Comparison of ENCODE assay signal across 11 mouse cellular contexts in the genomic region with DNA sequence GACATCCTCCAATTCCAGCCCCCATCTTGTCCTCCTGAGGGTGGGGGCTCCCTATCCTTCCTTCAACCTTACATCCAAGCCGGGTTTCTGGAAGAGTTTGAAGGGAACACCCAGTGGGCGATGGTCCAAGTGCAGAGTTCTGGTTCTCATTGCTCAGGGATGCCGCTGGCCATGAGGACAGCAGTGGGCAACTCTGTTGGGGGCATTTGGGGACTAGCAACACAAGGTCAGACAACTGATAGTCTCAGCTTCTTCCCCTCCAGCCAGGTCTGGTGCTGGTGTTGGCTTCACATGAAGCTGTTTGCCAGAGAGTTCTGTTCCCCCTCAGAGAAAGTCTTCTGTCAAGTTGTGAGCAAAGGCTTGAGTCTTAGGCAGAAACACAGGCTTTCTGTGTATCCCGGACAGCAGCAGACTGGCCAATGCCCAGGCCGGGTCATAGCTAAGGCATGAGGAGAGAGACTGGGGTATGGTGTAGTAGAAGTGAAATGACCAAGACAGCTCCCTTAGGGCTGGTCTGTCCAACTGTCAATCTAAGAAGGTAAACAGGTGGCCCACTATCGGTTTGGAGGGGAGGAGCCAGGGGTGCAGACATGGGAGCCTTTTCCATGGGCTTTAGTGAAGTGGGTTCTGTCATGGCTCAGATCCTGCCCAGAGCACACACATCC. TPM values are rescaled to one million over a fixed set of nuclear protein-coding genes. Genes with fewer than 3 reads are reported as not detected.
DNase-seq lines count a peak whose midpoint lies in the region; ATAC-seq and TF ChIP-seq lines count a peak whose summit lies in the region.
"Had no signal": no experiment of that assay in that cellular context is flagged by ENCODE, and none has a peak within 500 bp of the region (broad histone marks: within the 10 kb centered on the region; RNA-seq: fewer than 3 reads in every experiment).

No protein-coding gene starts in this region.

- no peak overlapping the region for H3K27ac ChIP-seq in embryonic facial prominence, embryonic 13.5 days
- H3K27ac ChIP-seq in embryonic facial prominence, embryonic 10.5 days (replicated peaks), result no peak overlapping the region
- no peak overlapping the region for H3K27ac ChIP-seq in layer of hippocampus, adult 2 months
- H3K27ac ChIP-seq: hindbrain, embryonic 13.5 days had no signal

- H3K9ac ChIP-seq in embryonic facial prominence, embryonic 13.5 days, result no peak overlapping the region

- no peak for DNase-seq in embryonic facial prominence, embryonic 10.5 days (ENCODE audit: low spot score)
- DNase-seq in urinary bladder, postnatal 14 days (ENCODE audit: low spot score), result peak; percentile 65
- no peak for DNase-seq in urinary bladder, postnatal 4 days (ENCODE audit: low spot score in 2 of 2)
- DNase-seq in heart, postnatal 14 days, result peak; percentile 56 to 64
- no peak for DNase-seq in layer of hippocampus, adult 2 months (ENCODE audit: low spot score in 2 of 2)
- no peak for DNase-seq in ovary, postnatal 10 days (ENCODE audit: low spot score)
- DNase-seq: B cell, adult 2 months had no signal

- no peak for TF ChIP-seq CTCF in layer of hippocampus, adult 2 months (conservative IDR thresholded peaks at IDR 0.05)

- H3K4me2 ChIP-seq in embryonic facial prominence, embryonic 13.5 days, result peak overlapping the region; percentile 3; the same call in 1 of the 2 replicates

- no peak for ATAC-seq in embryonic facial prominence, embryonic 13.5 days (ENCODE audit: insufficient number of reproducible peaks, insufficient read depth, low FRiP score, low TSS enrichment, low read depth)
- no peak for ATAC-seq in erythroid progenitor cell, adult 5-6 weeks (replicated peaks; ENCODE audit: low FRiP score, poor library complexity, severe bottlenecking)

- H3K4me1 ChIP-seq in embryonic facial prominence, embryonic 13.5 days, result peaks cover 36% of the 10 kb centered on the region
- H3K4me1 ChIP-seq in embryonic facial prominence, embryonic 10.5 days, result peaks cover 42% of the 10 kb centered on the region

- intact Hi-C loops in heart, postnatal 14 days (cut with DNase I), result no loop called here

- no peaks in the 10 kb centered on the region for H3K9me3 ChIP-seq in embryonic facial prominence, embryonic 13.5 days
- H3K9me3 ChIP-seq in embryonic facial prominence, embryonic 10.5 days, result no peaks in the 10 kb centered on the region
- H3K9me3 ChIP-seq: hindbrain, embryonic 13.5 days had no signal

- H3K36me3 ChIP-seq in embryonic facial prominence, embryonic 13.5 days, result no peaks in the 10 kb centered on the region
- H3K36me3 ChIP-seq in embryonic facial prominence, embryonic 10.5 days (replicated peaks), result no peaks in the 10 kb centered on the region
- H3K36me3 ChIP-seq: hindbrain, embryonic 13.5 days had no signal

- H3K27me3 ChIP-seq in embryonic facial prominence, embryonic 13.5 days, result no peaks in the 10 kb centered on the region
- 0 out of 2 replicates have a peak, but pooled peaks cover 8% of the 10 kb centered on the region for H3K27me3 ChIP-seq in embryonic facial prominence, embryonic 10.5 days (replicated peaks; ENCODE audit: low read depth, poor library complexity, severe bottlenecking)

- H3K4me3 ChIP-seq in embryonic facial prominence, embryonic 13.5 days, result no peak overlapping the region
- no peak overlapping the region for H3K4me3 ChIP-seq in embryonic facial prominence, embryonic 10.5 days
- H3K4me3 ChIP-seq in layer of hippocampus, adult 2 months, result no peak overlapping the region

- WGBS in embryonic facial prominence, embryonic 13.5 days, result 84% methylated on average over 6 of the region's 6 CpGs
- WGBS in embryonic facial prominence, embryonic 10.5 days, result 92% methylated on average over 6 of the region's 6 CpGs

RNA-seq across cellular contexts. Expression of a gene that starts 0.8 kb away (rescaled TPM):
- polyA plus RNA-seq in embryonic facial prominence, embryonic 13.5 days (2015; fragmentation: Nextera tagmentation; extraction: Ambion mirVana), result 1.5 and 3.4 TPM in 2 replicates
- 0.10 TPM in 1 of 2 replicates, not detected in the other for polyA plus RNA-seq in embryonic facial prominence, embryonic 10.5 days (2016; fragmentation: Nextera tagmentation; extraction: Ambion mirVana)
- total RNA-seq in heart, postnatal 14 days (2021), result 1 to 10 TPM; 4.8 to 7.1 TPM
- total RNA-seq in layer of hippocampus, adult 2 months (2021), result 1 to 10 TPM in 1 of 2 experiments, under 1 TPM in 1; 0.42 to 1.4 TPM
- total RNA-seq in erythroid progenitor cell, adult 5-6 weeks (2015; ENCODE audit: low replicate concordance), result not detected in 2 replicates
- not detected in 2 replicates for total RNA-seq in erythroid progenitor cell, adult 5-6 weeks (2017; ENCODE audit: low replicate concordance)

RNA-seq across cellular contexts. Expression of a gene that starts 13.2 kb away (rescaled TPM):
- polyA plus RNA-seq in embryonic facial prominence, embryonic 13.5 days (2015; fragmentation: Nextera tagmentation; extraction: Ambion mirVana), result not detected in 2 replicates
- polyA plus RNA-seq in embryonic facial prominence, embryonic 10.5 days (2016; fragmentation: Nextera tagmentation; extraction: Ambion mirVana), result not detected in 2 replicates
- total RNA-seq in heart, postnatal 14 days (2021), result not detected
- total RNA-seq in layer of hippocampus, adult 2 months (2021), result not detected
- not detected in 2 replicates for total RNA-seq in erythroid progenitor cell, adult 5-6 weeks (2015; ENCODE audit: low replicate concordance)
- not detected in 2 replicates for total RNA-seq in erythroid progenitor cell, adult 5-6 weeks (2017; ENCODE audit: low replicate concordance)
- polyA plus RNA-seq: forebrain, embryonic 14.5 days; hindbrain, embryonic 13.5 days had no signal

RNA-seq across cellular contexts. Expression of a gene that starts 17.7 kb away (rescaled TPM):
- 13.6 and 14.7 TPM in 2 replicates for polyA plus RNA-seq in embryonic facial prominence, embryonic 13.5 days (2015; fragmentation: Nextera tagmentation; extraction: Ambion mirVana)
- 6.5 TPM in 2 replicates for polyA plus RNA-seq in embryonic facial prominence, embryonic 10.5 days (2016; fragmentation: Nextera tagmentation; extraction: Ambion mirVana)
- 1 to 10 TPM; 6.0 to 6.2 TPM for total RNA-seq in heart, postnatal 14 days (2021)
- 1 to 10 TPM; 5.8 to 8.3 TPM for total RNA-seq in layer of hippocampus, adult 2 months (2021)
- total RNA-seq in erythroid progenitor cell, adult 5-6 weeks (2015; ENCODE audit: low replicate concordance), result 1.4 and 8.0 TPM in 2 replicates
- 3.2 TPM in 1 of 2 replicates, not detected in the other for total RNA-seq in erythroid progenitor cell, adult 5-6 weeks (2017; ENCODE audit: low replicate concordance)

Comparison
In these comparisons a context has a peak if more than half of its experiments do, and no peak if none do; other contexts are left out.
1. DNase-seq: peak in urinary bladder, postnatal 14 days (single experiment) and heart, postnatal 14 days (2 of 2); none in embryonic facial prominence, embryonic 10.5 days (single experiment), urinary bladder, postnatal 4 days (0 of 2), layer of hippocampus, adult 2 months (0 of 2) and ovary, postnatal 10 days (single experiment).